ENCODE assay signal across 11 mouse cellular contexts in the genomic region with DNA sequence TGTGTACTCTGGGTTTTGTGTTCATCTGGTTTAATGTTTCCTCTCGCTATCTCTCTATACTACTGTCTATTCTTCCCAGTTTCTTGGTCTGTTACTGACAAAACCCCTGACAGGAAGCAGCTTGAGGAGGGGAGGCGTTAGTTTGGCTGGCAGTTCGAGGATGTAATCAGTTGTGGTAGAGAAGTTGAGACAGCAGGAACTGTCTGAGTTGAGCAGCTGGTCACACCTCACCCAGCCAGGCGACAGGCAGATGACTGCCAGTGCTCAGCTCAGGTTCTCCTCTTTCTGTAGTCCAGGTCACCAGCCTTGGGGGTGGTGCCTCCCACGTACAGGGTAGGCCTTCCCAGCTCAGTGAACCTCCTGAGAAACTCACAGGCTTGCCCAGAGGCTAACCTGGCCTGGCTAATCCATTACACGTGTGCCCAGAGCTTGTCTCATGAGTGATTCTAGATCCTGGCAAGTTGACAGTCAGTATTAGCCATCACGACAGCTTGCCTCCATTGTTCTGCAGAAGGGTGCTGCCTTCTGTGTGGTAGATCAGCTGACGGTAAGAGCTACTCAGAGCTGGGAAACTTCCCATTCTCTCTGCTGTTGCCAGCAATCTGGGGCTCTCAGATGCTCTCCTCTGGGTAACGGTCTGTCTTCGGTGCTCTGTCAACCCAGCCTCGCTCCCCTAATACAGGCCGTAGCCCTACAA. TPM values are rescaled to one million over a fixed set of nuclear protein-coding genes. Genes with fewer than 3 reads are reported as not detected.
DNase-seq lines count a peak whose midpoint lies in the region; ATAC-seq and TF ChIP-seq lines count a peak whose summit lies in the region.
"Had no signal": no experiment of that assay in that cellular context is flagged by ENCODE, and none has a peak within 500 bp of the region (broad histone marks: within the 10 kb centered on the region; RNA-seq: fewer than 3 reads in every experiment).

No protein-coding gene starts in this region.

- H3K4me3 ChIP-seq in forebrain, embryonic 14.5 days (ENCODE audit: low read depth, low read length): no peak overlapping the region
- H3K4me3 ChIP-seq in forebrain, embryonic 12.5 days (replicated peaks): no peak overlapping the region
- H3K4me3 ChIP-seq in midbrain, embryonic 15.5 days: no peak overlapping the region
- H3K4me3 ChIP-seq: myocyte had no signal

- no peaks in the 10 kb centered on the region for H3K9me3 ChIP-seq in forebrain, embryonic 14.5 days (replicated peaks; ENCODE audit: control insufficient read depth, low read length)
- no peaks in the 10 kb centered on the region for H3K9me3 ChIP-seq in forebrain, embryonic 12.5 days
- H3K9me3 ChIP-seq in midbrain, embryonic 15.5 days: no peaks in the 10 kb centered on the region

- no peaks in the 10 kb centered on the region for H3K27me3 ChIP-seq in forebrain, embryonic 14.5 days (replicated peaks; ENCODE audit: control insufficient read depth, insufficient read depth, low read length)
- H3K27me3 ChIP-seq in forebrain, embryonic 12.5 days: no peaks in the 10 kb centered on the region
- H3K27me3 ChIP-seq in midbrain, embryonic 15.5 days (replicated peaks): no peaks in the 10 kb centered on the region

- no peak overlapping the region for H3K4me2 ChIP-seq in forebrain, embryonic 14.5 days (ENCODE audit: low read length)
- H3K4me2 ChIP-seq in forebrain, embryonic 12.5 days: no peak overlapping the region
- H3K4me2 ChIP-seq in midbrain, embryonic 15.5 days: no peak overlapping the region

- no peak overlapping the region for H3K9ac ChIP-seq in forebrain, embryonic 14.5 days (ENCODE audit: low read length)
- H3K9ac ChIP-seq in forebrain, embryonic 12.5 days: no peak overlapping the region
- no peak overlapping the region for H3K9ac ChIP-seq in midbrain, embryonic 15.5 days

- H3K27ac ChIP-seq in forebrain, embryonic 14.5 days (ENCODE audit: low read depth, low read length): peak overlapping the region; percentile 52
- H3K27ac ChIP-seq in forebrain, embryonic 12.5 days: no peak overlapping the region
- no peak overlapping the region for H3K27ac ChIP-seq in midbrain, embryonic 15.5 days

- peaks cover 60% of the 10 kb centered on the region for H3K36me3 ChIP-seq in forebrain, embryonic 14.5 days (ENCODE audit: control insufficient read depth, insufficient read depth, low read length)
- H3K36me3 ChIP-seq in forebrain, embryonic 12.5 days (replicated peaks): peaks cover 40% of the 10 kb centered on the region
- peaks cover 12% of the 10 kb centered on the region for H3K36me3 ChIP-seq in midbrain, embryonic 15.5 days (replicated peaks)

- TF ChIP-seq CTCF in brain, embryonic 14.5 days (IDR thresholded peaks at IDR 0.05; ENCODE audit: borderline replicate concordance, extremely low read depth, insufficient read depth, insufficient read length): no peak

- WGBS in forebrain, embryonic 14.5 days: 72% methylated on average over 12 of the region's 12 CpGs
- 89% methylated on average over 12 of the region's 12 CpGs for WGBS in forebrain, embryonic 12.5 days
- WGBS in midbrain, embryonic 15.5 days: 90% methylated on average over 12 of the region's 12 CpGs

- peak; percentile 58 for DNase-seq in forebrain, embryonic 14.5 days (ENCODE audit: low spot score)
- DNase-seq in brain, embryonic 14.5 days (ENCODE audit: low read depth): peak; percentile 69
- DNase-seq in layer of hippocampus, postnatal 25 days (ENCODE audit: extremely low spot score in 1 of 2, low spot score in 1 of 2): peak; percentile 33 to 58
- peak; percentile 49 for DNase-seq in right cerebral cortex, postnatal 25 days
- no peak for DNase-seq in retina, embryonic 14.5 days (ENCODE audit: low spot score)
- no peak for DNase-seq in neural tube, embryonic 10.5 days (ENCODE audit: extremely low spot score, low spot score)
- DNase-seq: embryo, embryonic 11 days; kidney, postnatal 36 days had no signal

- no peaks in the 10 kb centered on the region for H3K4me1 ChIP-seq in forebrain, embryonic 14.5 days (ENCODE audit: control insufficient read depth, insufficient read depth, low read length)
- no peaks in the 10 kb centered on the region for H3K4me1 ChIP-seq in forebrain, embryonic 12.5 days
- H3K4me1 ChIP-seq in midbrain, embryonic 15.5 days: no peaks in the 10 kb centered on the region

- ATAC-seq in forebrain, embryonic 14.5 days: peak; percentile 67
- no peak for ATAC-seq in forebrain, embryonic 12.5 days (ENCODE audit: low FRiP score)
- ATAC-seq in midbrain, embryonic 15.5 days (replicated peaks): no peak

- no peak for TF ChIP-seq POLR2A in brain, embryonic 14.5 days (IDR thresholded peaks at IDR 0.05; ENCODE audit: borderline replicate concordance, extremely low read depth, insufficient read depth, insufficient read length, poor library complexity, severe bottlenecking)

RNA-seq across cellular contexts. Expression of a gene that starts 47.6 kb away (rescaled TPM):
- polyA plus RNA-seq in forebrain, embryonic 14.5 days (2014; fragmentation: Nextera tagmentation; extraction: Ambion mirVana): 5.8 and 8.2 TPM in 2 replicates
- 11.0 and 11.4 TPM in 2 replicates for polyA plus RNA-seq in forebrain, embryonic 12.5 days (2016; fragmentation: Nextera tagmentation; extraction: Ambion mirVana)
- polyA plus RNA-seq in brain, embryonic 14.5 days (2012; rRNA removed): 17.0 and 18.7 TPM in 2 replicates
- 10 to 100 TPM; 25.3 to 29.1 TPM for total RNA-seq in layer of hippocampus, postnatal 25 days (2021)
- 11.5 and 14.8 TPM in 2 replicates for polyA plus RNA-seq in midbrain, embryonic 15.5 days (2015; fragmentation: Nextera tagmentation; extraction: Ambion mirVana)

RNA-seq across cellular contexts. Expression of a gene that starts 49.8 kb away (rescaled TPM):
- polyA plus RNA-seq in forebrain, embryonic 14.5 days (2014; fragmentation: Nextera tagmentation; extraction: Ambion mirVana): 0.66 and 0.73 TPM in 2 replicates
- 0.29 TPM in 1 of 2 replicates, not detected in the other for polyA plus RNA-seq in forebrain, embryonic 12.5 days (2016; fragmentation: Nextera tagmentation; extraction: Ambion mirVana)
- 0.55 and 0.88 TPM in 2 replicates for polyA plus RNA-seq in brain, embryonic 14.5 days (2012; rRNA removed)
- 10 to 100 TPM in 1 of 2 experiments, 1 to 10 TPM in 1; 9.1 to 10.3 TPM for total RNA-seq in layer of hippocampus, postnatal 25 days (2021)
- polyA plus RNA-seq in midbrain, embryonic 15.5 days (2015; fragmentation: Nextera tagmentation; extraction: Ambion mirVana): 2.1 TPM in 2 replicates
- polyA plus RNA-seq: myocyte had no signal

Comparison
In these comparisons a context has a peak if more than half of its experiments do, and no peak if none do; other contexts are left out.
1. DNase-seq: peak in forebrain, embryonic 14.5 days (single experiment), brain, embryonic 14.5 days (single experiment), layer of hippocampus, postnatal 25 days (2 of 2) and right cerebral cortex, postnatal 25 days (single experiment); none in retina, embryonic 14.5 days (single experiment) and neural tube, embryonic 10.5 days (single experiment).